7 mouse cellular contexts compared by ENCODE assay signal in the genomic region with DNA sequence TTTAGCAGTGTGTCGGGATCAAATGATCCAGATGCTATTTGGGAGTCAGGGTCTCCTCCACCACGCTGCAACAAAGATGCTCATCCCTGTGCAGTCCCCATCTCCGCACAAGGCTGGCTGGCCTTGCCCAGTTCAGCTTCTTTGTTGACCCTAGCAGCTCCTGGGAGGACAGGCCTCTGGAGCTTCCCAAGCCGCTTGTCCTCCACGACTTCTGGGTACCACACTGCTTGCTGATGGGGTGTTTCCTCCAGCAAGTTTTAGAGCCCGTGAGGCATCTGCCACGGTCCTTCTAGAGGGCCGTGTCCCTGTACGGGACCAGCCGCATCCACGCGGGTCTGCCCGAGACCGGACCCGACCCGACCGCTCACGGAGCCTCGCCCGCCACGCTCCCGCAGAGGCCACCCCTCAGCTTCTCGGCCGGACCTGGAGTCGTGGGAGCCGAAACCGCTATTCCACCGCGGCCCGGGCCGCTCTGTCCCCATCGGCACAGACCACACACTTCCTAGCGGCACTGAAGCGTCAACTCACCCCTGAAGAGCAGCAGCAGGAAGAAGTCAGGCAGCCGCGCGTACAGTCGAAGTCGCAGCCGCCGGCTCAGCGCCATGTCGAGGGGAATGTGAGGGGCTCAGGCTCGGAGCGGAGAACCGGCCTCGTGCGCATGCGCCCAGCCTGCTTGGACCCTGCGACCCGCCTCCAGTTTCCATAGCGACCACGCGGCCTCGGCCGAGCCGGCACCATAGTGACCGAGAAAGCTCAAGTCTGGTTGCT. TPM values are rescaled to one million over a fixed set of nuclear protein-coding genes. Genes with fewer than 3 reads are reported as not detected.
A peak's percentile ranks its signal among the peaks of the same experiment; 100 is the strongest.
DNase-seq lines count a peak whose midpoint lies in the region; ATAC-seq lines count a peak whose summit lies in the region.

Gene Jam3 (minus strand): TSS at position 659 of the 768 bp plus-strand sequence.

- H3K27ac ChIP-seq in embryonic facial prominence, embryonic 11.5 days (replicated peaks; ENCODE audit: low read depth, low read length) = peak within 1 kb of the TSS; percentile 84
- peak within 1 kb of the TSS; percentile 95 for H3K27ac ChIP-seq in limb, embryonic 10.5 days
- peak within 1 kb of the TSS; percentile 95 for H3K27ac ChIP-seq in midbrain, embryonic 14.5 days (replicated peaks; ENCODE audit: low read depth, low read length)

- H3K4me3 ChIP-seq in embryonic facial prominence, embryonic 11.5 days (ENCODE audit: low read depth, low read length) = peak within 1 kb of the TSS; percentile 73
- peak within 1 kb of the TSS; percentile 87 for H3K4me3 ChIP-seq in limb, embryonic 10.5 days
- H3K4me3 ChIP-seq in midbrain, embryonic 14.5 days (replicated peaks; ENCODE audit: low read depth, low read length) = peak within 1 kb of the TSS; percentile 86

- H3K9me3 ChIP-seq in embryonic facial prominence, embryonic 11.5 days (replicated peaks; ENCODE audit: control insufficient read depth, low read length) = no peaks in the 10 kb centered on the region
- H3K9me3 ChIP-seq in limb, embryonic 10.5 days (replicated peaks) = no peaks in the 10 kb centered on the region
- H3K9me3 ChIP-seq in midbrain, embryonic 14.5 days (ENCODE audit: control insufficient read depth, low read length) = no peaks in the 10 kb centered on the region

- ATAC-seq in embryonic facial prominence, embryonic 11.5 days (replicated peaks; ENCODE audit: insufficient number of reproducible peaks, low FRiP score, low TSS enrichment, low read depth) = peak; percentile 98
- peak; percentile 98 for ATAC-seq in midbrain, embryonic 14.5 days (ENCODE audit: low FRiP score, low TSS enrichment)

- H3K36me3 ChIP-seq in embryonic facial prominence, embryonic 11.5 days (replicated peaks; ENCODE audit: control insufficient read depth, insufficient read depth, low read depth, low read length) = no peaks in the 10 kb centered on the region
- peaks cover 7% of the 10 kb centered on the region; the same call in 1 of the 2 replicates for H3K36me3 ChIP-seq in limb, embryonic 10.5 days
- no peaks in the 10 kb centered on the region for H3K36me3 ChIP-seq in midbrain, embryonic 14.5 days (ENCODE audit: control insufficient read depth, insufficient read depth, low read length)
- no peaks in the 10 kb centered on the region for H3K36me3 ChIP-seq in splenic B cell, adult 2 months (ENCODE audit: control insufficient read depth, insufficient read depth, low read length, poor library complexity, severe bottlenecking)

- peak; percentile 79 to 87 for DNase-seq in adrenal gland, postnatal 4 days (ENCODE audit: low spot score in 2 of 2)
- peak; percentile 98 for DNase-seq in embryonic facial prominence, embryonic 11.5 days (ENCODE audit: low spot score)
- DNase-seq in heart, adult 18-20 months = peak; percentile 91 to 93
- DNase-seq in kidney, adult 18-20 months = peak; percentile 89
- peak; percentile 99 for DNase-seq in limb, embryonic 10.5 days (ENCODE audit: low spot score)
- peak; percentile 100 for DNase-seq in midbrain, embryonic 14.5 days
- peak; percentile 0 for DNase-seq in splenic B cell, adult 2 months (ENCODE audit: low read depth, low spot score)

- no peaks in the 10 kb centered on the region for H3K27me3 ChIP-seq in embryonic facial prominence, embryonic 11.5 days (ENCODE audit: control insufficient read depth, insufficient read depth, low read length)
- no peaks in the 10 kb centered on the region for H3K27me3 ChIP-seq in limb, embryonic 10.5 days (ENCODE audit: low read depth, poor library complexity, severe bottlenecking)
- H3K27me3 ChIP-seq in midbrain, embryonic 14.5 days (ENCODE audit: control insufficient read depth, insufficient read depth, low read length) = no peaks in the 10 kb centered on the region
- no peaks in the 10 kb centered on the region; the same call in 1 of the 2 replicates for H3K27me3 ChIP-seq in splenic B cell, adult 2 months (ENCODE audit: control insufficient read depth, insufficient read depth, low read length, poor library complexity, severe bottlenecking)

- under 1% methylated on average over 58 of the region's 58 CpGs for WGBS in embryonic facial prominence, embryonic 11.5 days
- under 1% methylated on average over 58 of the region's 58 CpGs for WGBS in limb, embryonic 10.5 days
- WGBS in midbrain, embryonic 14.5 days = under 1% methylated on average over 58 of the region's 58 CpGs

- H3K4me1 ChIP-seq in embryonic facial prominence, embryonic 11.5 days (ENCODE audit: control insufficient read depth, insufficient read depth, low read length) = no peaks in the 10 kb centered on the region
- peaks cover 18% of the 10 kb centered on the region for H3K4me1 ChIP-seq in limb, embryonic 10.5 days
- peaks cover 35% of the 10 kb centered on the region for H3K4me1 ChIP-seq in midbrain, embryonic 14.5 days (ENCODE audit: control insufficient read depth, insufficient read depth, low read length)

- H3K9ac ChIP-seq in embryonic facial prominence, embryonic 11.5 days (replicated peaks; ENCODE audit: low read length) = peak within 1 kb of the TSS; percentile 81
- peak within 1 kb of the TSS; percentile 85 for H3K9ac ChIP-seq in midbrain, embryonic 14.5 days (replicated peaks; ENCODE audit: low read length)

- H3K4me2 ChIP-seq in embryonic facial prominence, embryonic 11.5 days (ENCODE audit: low read depth, low read length) = peak within 1 kb of the TSS; percentile 63
- H3K4me2 ChIP-seq in midbrain, embryonic 14.5 days (ENCODE audit: low read length) = peak within 1 kb of the TSS; percentile 58

RNA-seq across cellular contexts. Expression of gene Jam3, which starts in this region (rescaled TPM):
- 10 to 100 TPM; 42.3 to 42.7 TPM for total RNA-seq in adrenal gland, postnatal 4 days (2021)
- 124 and 128 TPM in 2 replicates for polyA plus RNA-seq in embryonic facial prominence, embryonic 11.5 days (2014; fragmentation: Nextera tagmentation; extraction: Ambion mirVana)
- total RNA-seq in heart, adult 18-20 months (2021) = 10 to 100 TPM; 12.4 to 13.9 TPM
- polyA plus RNA-seq in limb, embryonic 10.5 days (2016; fragmentation: Nextera tagmentation; extraction: Ambion mirVana) = 82.4 and 97.9 TPM in 2 replicates
- polyA plus RNA-seq in midbrain, embryonic 14.5 days (2014; fragmentation: Nextera tagmentation; extraction: Ambion mirVana) = 46.9 and 62.4 TPM in 2 replicates

Comparison
In these comparisons a context has a peak if more than half of its experiments do, and no peak if none do; other contexts are left out.
1. Peak in every context shown above with its lines: DNase-seq, ATAC-seq, H3K4me3 ChIP-seq and H3K27ac ChIP-seq.
2. DNase-seq: peak in every context shown above with its lines; median percentile 100 in midbrain, embryonic 14.5 days; 99 in limb, embryonic 10.5 days; 98 in embryonic facial prominence, embryonic 11.5 days; 92 in heart, adult 18-20 months; 89 in kidney, adult 18-20 months; 83 in adrenal gland, postnatal 4 days; 0 in splenic B cell, adult 2 months.